Mouse (Mus musculus) embryo, embryonic 11 days (tissue): ENCODE results near the gene Lrrc27.

Source experiments
- DNase-seq: peaks from one replicate; pipeline ENCODE4 v3.0.0-alpha.2; 2015

The Lrrc27 gene

GRCm38 (mm10) chr7:139277536-139277935 is 64.7 kb downstream of the Lrrc27 start:
- no peak for DNase-seq

GRCm38 (mm10) chr7:139279571-139279970 is 66.8 kb downstream of the Lrrc27 start:
- no peak for DNase-seq

- DNase-seq = no peak
These were observed 67.3 kb downstream of the Lrrc27 start for GRCm38 (mm10) chr7:139280044-139280443.

- no peak for DNase-seq
These were observed 68.4 kb downstream of the Lrrc27 start for GRCm38 (mm10) chr7:139281195-139281594.

GRCm38 (mm10) chr7:139282037-139282436 is 69.2 kb downstream of the Lrrc27 start:
- no peak for DNase-seq

- no peak for DNase-seq
These were observed 72.6 kb downstream of the Lrrc27 start for GRCm38 (mm10) chr7:139285295-139285943.

GRCm38 (mm10) chr7:139288540-139288939 is 75.8 kb downstream of the Lrrc27 start:
- DNase-seq = no peak
